In genomic region chr2:31688074-31688925, GRCm38 (mm10) we compare ENCODE assay signal across 1 mouse cellular context.
TF ChIP-seq lines count a peak whose summit lies in the region.

Gene Abl1 (plus strand): TSS chr2:31688376.

TF ChIP-seq in MEL, 35 proteins besides CTCF, POLR2A, EP300 and RAD21 (continued from another document):
- TF ChIP-seq POLR2AphosphoS2 (IDR thresholded peaks at IDR 0.05; ENCODE audit: low read length) (peak; percentile 59; the same call in 1 of the 2 replicates), JUND (IDR thresholded peaks at IDR 0.05; ENCODE audit: low read depth, low read length) (no peak), RCOR1 (IDR thresholded peaks at IDR 0.05; ENCODE audit: low read depth, low read length) (no peak), USF1 (IDR thresholded peaks at IDR 0.05; ENCODE audit: low read depth, low read length) (peak; percentile 46; the same call in 1 of the 2 replicates), USF2 (IDR thresholded peaks at IDR 0.05; ENCODE audit: borderline replicate concordance in 1 of 2, insufficient read depth in 1 of 2, low read depth in 1 of 2, low read length in 2 of 2) (no peak), MXI1 (IDR thresholded peaks at IDR 0.05; ENCODE audit: low read depth, low read length) (no peak; the same call in 1 of the 2 replicates)
